Mouse (Mus musculus) MEL (cell line): Measurements from ENCODE around the gene Zcchc14. TPM values are rescaled to one million over a fixed set of nuclear protein-coding genes. Genes with fewer than 3 reads are reported as not detected.

ENCODE experiments used
- DNase-seq: peaks from one replicate; pipeline ENCODE4 v3.0.0; 2011; ENCODE audit warnings: low read depth, low spot score
- H3K27ac ChIP-seq: 2 replicates; pipeline ENCODE4 v1.5.1; 2012; ENCODE audit warnings: low read depth, mild to moderate bottlenecking, control low read depth, low read length, moderate library complexity; ENCODE audit not compliant: control insufficient read depth
- H3K27me3 ChIP-seq, 2 experiments: fragments of 150-350 bp in 1 of 2; sonication (generic) in 1 of 2; 2 replicates each; pipeline ENCODE4 v1.6.1; 2012; ENCODE audit warnings: low read length in 2 of 2, mild to moderate bottlenecking in 2 of 2, improper control_type of control experiment in 1 of 2, moderate library complexity in 1 of 2; ENCODE audit not compliant: insufficient read depth in 2 of 2, control insufficient read depth in 1 of 2
- H3K36me3 ChIP-seq, 2 experiments: 2 replicates each; pipeline ENCODE4 v1.6.1; 2012 to 2014; ENCODE audit warnings: low read length in 2 of 2, improper control_type of control experiment in 1 of 2, inconsistent platforms in 1 of 2, mild to moderate bottlenecking in 1 of 2; ENCODE audit not compliant: insufficient read depth in 2 of 2, control insufficient read depth in 1 of 2
- H3K4me1 ChIP-seq, 2 experiments: fragments of 150-350 bp in 1 of 2; sonication (generic) in 1 of 2; 2 replicates each; pipeline ENCODE4 v1.6.1; 2012; ENCODE audit warnings: low read length in 2 of 2, improper control_type of control experiment in 1 of 2, mild to moderate bottlenecking in 1 of 2; ENCODE audit not compliant: insufficient read depth in 2 of 2, control insufficient read depth in 1 of 2
- H3K4me3 ChIP-seq, 2 experiments: fragments of 150-350 bp in 1 of 2; sonication (generic) in 1 of 2; 2 replicates each; pipeline ENCODE4 v1.5.1; 2012; ENCODE audit warnings: low read depth in 2 of 2, low read length in 2 of 2, mild to moderate bottlenecking in 2 of 2, moderate library complexity in 2 of 2, control low read depth in 1 of 2, improper control_type of control experiment in 1 of 2; ENCODE audit not compliant: control insufficient read depth in 1 of 2, insufficient read depth in 1 of 2
- H3K79me2 ChIP-seq: 2 replicates; pipeline ENCODE4 v1.6.1; 2012; ENCODE audit warnings: mild to moderate bottlenecking, low read length, moderate library complexity; ENCODE audit not compliant: control insufficient read depth, poor library complexity, insufficient read depth
- H3K9ac ChIP-seq: 2 replicates; pipeline ENCODE4 v1.6.1; 2012; ENCODE audit warnings: low read depth, mild to moderate bottlenecking, control low read depth, low read length, moderate library complexity; ENCODE audit not compliant: control insufficient read depth, poor library complexity, severe bottlenecking
- H3K9me3 ChIP-seq: fragments of 150-350 bp; sonication (generic); replicated peaks from 2 replicates; pipeline ENCODE4 v1.6.1; 2012; ENCODE audit warnings: mild to moderate bottlenecking, low read length, improper control_type of control experiment, moderate library complexity; ENCODE audit not compliant: insufficient read depth
- CHD1 ChIP-seq: IDR thresholded peaks from 2 replicates; pipeline ENCODE4 v1.6.1; 2012; ENCODE audit warnings: low read depth, mild to moderate bottlenecking, inconsistent platforms, low read length, improper control_type of control experiment
- CHD2 ChIP-seq: IDR thresholded peaks from 2 replicates; pipeline ENCODE4 v1.6.1; 2011; ENCODE audit warnings: low read length, improper control_type of control experiment
- E2F4 ChIP-seq: IDR thresholded peaks from 2 replicates; pipeline ENCODE4 v1.6.1; 2011; ENCODE audit warnings: low read depth, low read length, improper control_type of control experiment, borderline replicate concordance
- ELF1 ChIP-seq: IDR thresholded peaks from 2 replicates; pipeline ENCODE4 v1.6.1; 2014; ENCODE audit warnings: low read depth, mild to moderate bottlenecking, inconsistent platforms, low read length, improper control_type of control experiment, moderate library complexity
- GATA1 ChIP-seq: IDR thresholded peaks from 2 replicates; pipeline ENCODE4 v1.6.1; 2011; ENCODE audit warnings: low read depth, low read length, improper control_type of control experiment
- HCFC1 ChIP-seq: IDR thresholded peaks from 2 replicates; pipeline ENCODE4 v1.6.1; 2012; ENCODE audit warnings: low read depth, mild to moderate bottlenecking, inconsistent platforms, low read length, improper control_type of control experiment, moderate library complexity
- JUND ChIP-seq: IDR thresholded peaks from 2 replicates; pipeline ENCODE4 v1.6.1; 2011; ENCODE audit warnings: low read depth, mild to moderate bottlenecking, improper control_type of control experiment, low read length
- KAT2A ChIP-seq: conservative IDR thresholded peaks from 2 replicates; pipeline ENCODE4 v1.6.1; 2012; ENCODE audit warnings: low read depth, low read length, improper control_type of control experiment, inconsistent platforms
- MAFK ChIP-seq: IDR thresholded peaks from 2 replicates; pipeline ENCODE4 v1.6.1; 2011; ENCODE audit warnings: low read depth, mild to moderate bottlenecking, low read length, improper control_type of control experiment, borderline replicate concordance
- MEF2A ChIP-seq: IDR thresholded peaks from 2 replicates; pipeline ENCODE4 v1.6.1; 2014; ENCODE audit warnings: low read depth, mild to moderate bottlenecking, inconsistent platforms, low read length, improper control_type of control experiment; ENCODE audit not compliant: poor library complexity, insufficient replicate concordance, severe bottlenecking; ENCODE audit errors: extremely low read depth
- MXI1 ChIP-seq: IDR thresholded peaks from 2 replicates; pipeline ENCODE4 v1.6.1; 2011; ENCODE audit warnings: mild to moderate bottlenecking, low read depth, low read length, improper control_type of control experiment
- MYB ChIP-seq: IDR thresholded peaks from 2 replicates; pipeline ENCODE4 v1.6.1; 2011; ENCODE audit warnings: mild to moderate bottlenecking, low read depth, low read length, improper control_type of control experiment
- NRF1 ChIP-seq: IDR thresholded peaks from 2 replicates; pipeline ENCODE4 v1.6.1; 2014; ENCODE audit warnings: low read depth, mild to moderate bottlenecking, inconsistent platforms, low read length, improper control_type of control experiment, moderate library complexity; ENCODE audit not compliant: poor library complexity, insufficient read depth, severe bottlenecking
- POLR2AphosphoS5 ChIP-seq: IDR thresholded peaks from 2 replicates; pipeline ENCODE4 v1.6.1; 2012; ENCODE audit warnings: low read depth, borderline replicate concordance, mild to moderate bottlenecking, inconsistent platforms, low read length, moderate library complexity, mixed read lengths
- RAD21 ChIP-seq: IDR thresholded peaks from 2 replicates; pipeline ENCODE4 v1.6.1; 2011; ENCODE audit warnings: mild to moderate bottlenecking, low read depth, low read length, improper control_type of control experiment
- TAL1 ChIP-seq: IDR thresholded peaks from 2 replicates; pipeline ENCODE4 v1.6.1; 2012; ENCODE audit warnings: mild to moderate bottlenecking, inconsistent platforms, low read length, moderate library complexity, mixed read lengths
- ZC3H11A ChIP-seq: IDR thresholded peaks from 2 replicates; pipeline ENCODE4 v1.6.1; 2012; ENCODE audit warnings: low read depth, mild to moderate bottlenecking, inconsistent platforms, low read length, improper control_type of control experiment
- ZKSCAN1 ChIP-seq: IDR thresholded peaks from 2 replicates; pipeline ENCODE4 v1.6.1; 2012; ENCODE audit warnings: low read depth, mild to moderate bottlenecking, inconsistent platforms, low read length, improper control_type of control experiment, moderate library complexity
- ZMIZ1 ChIP-seq: IDR thresholded peaks from 2 replicates; pipeline ENCODE4 v1.6.1; 2012; ENCODE audit warnings: low read depth, mild to moderate bottlenecking, inconsistent platforms, low read length, improper control_type of control experiment, moderate library complexity
- ZNF384 ChIP-seq: IDR thresholded peaks from 2 replicates; pipeline ENCODE4 v1.6.1; 2012; ENCODE audit warnings: low read depth, mild to moderate bottlenecking, inconsistent platforms, low read length, improper control_type of control experiment
- polyA plus RNA-seq, 2 experiments: library from polyadenylated mRNA; stranded (reverse) in 1 of 2; unstranded in 1 of 2; fragments of >175 nt in 1 of 2; fragments of >200 nt in 1 of 2; gene quantifications; 2 replicates each; pipeline versions ENCODE4 v1.2.1 to v1.2.4; 2012; ENCODE audit warnings: low replicate concordance in 2 of 2, low read depth in 1 of 2; ENCODE audit not compliant: insufficient read length in 2 of 2, insufficient read depth in 1 of 2, missing spikeins in 1 of 2
- total RNA-seq: library from RNA; depleted of rRNA; stranded (reverse); fragments of 300-350 nt; gene quantifications from 2 replicates; pipeline ENCODE4 v1.2.3, GENCODE M21; 2012

Gene Zcchc14
- total and polyA plus RNA-seq, 3 experiments = 0.04 to 0.11 TPM; not detected in 1

DNA sequence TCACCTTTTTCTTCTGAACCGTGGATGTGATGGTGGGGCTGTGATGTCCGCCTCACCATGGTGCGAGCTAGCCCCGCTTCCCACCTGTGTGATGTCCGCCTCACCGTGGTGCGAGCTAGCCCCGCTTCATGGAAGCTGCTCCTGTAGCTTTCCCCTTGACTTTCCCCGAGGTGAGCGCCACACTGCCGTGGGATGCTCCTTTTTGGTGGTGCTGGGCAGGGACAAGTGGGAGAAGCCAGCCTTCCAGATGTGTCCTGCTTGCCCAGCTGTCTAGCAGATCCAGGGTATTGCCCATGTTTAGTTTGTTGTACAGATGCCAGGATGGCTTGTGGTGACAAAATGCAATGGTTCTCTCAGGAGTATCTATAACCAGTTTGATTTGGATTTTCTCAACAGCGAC, 10.4 kb upstream of the Zcchc14 start:
- Histone ChIP-seq H3K79me2 (no peaks in the 10 kb centered on the region), H3K9ac (no peak overlapping the region), H3K36me3 (no peaks in the 10 kb centered on the region), H3K4me1 (no peaks in the 10 kb centered on the region), H3K27me3 (no peaks in the 10 kb centered on the region), H3K27ac (no peak overlapping the region), H3K4me3 (no peak overlapping the region), H3K9me3 (no peaks in the 10 kb centered on the region)
- TF ChIP-seq MAFK (no peak), NRF1 (no peak), MXI1 (no peak), ZMIZ1 (no peak), MYB (no peak), ZC3H11A (no peak), ZKSCAN1 (no peak)
- DNase-seq = no peak

GRCm38 (mm10) chr8:121661631-121662357, 9.1 kb upstream of the Zcchc14 start:
- Histone ChIP-seq H3K4me3 (no peak overlapping the region), H3K27me3 (no peaks in the 10 kb centered on the region), H3K9me3 (no peaks in the 10 kb centered on the region), H3K4me1 (no peaks in the 10 kb centered on the region), H3K36me3 (no peaks in the 10 kb centered on the region), H3K9ac (no peak overlapping the region), H3K79me2 (no peaks in the 10 kb centered on the region), H3K27ac (no peak overlapping the region)
- no peak for TF ChIP-seq CHD1
- no peak for TF ChIP-seq GATA1
- no peak for TF ChIP-seq CHD2
- no peak for TF ChIP-seq E2F4
- no peak for TF ChIP-seq MEF2A
- TF ChIP-seq TAL1 = no peak
- no peak for TF ChIP-seq ELF1
- DNase-seq = no peak

DNA sequence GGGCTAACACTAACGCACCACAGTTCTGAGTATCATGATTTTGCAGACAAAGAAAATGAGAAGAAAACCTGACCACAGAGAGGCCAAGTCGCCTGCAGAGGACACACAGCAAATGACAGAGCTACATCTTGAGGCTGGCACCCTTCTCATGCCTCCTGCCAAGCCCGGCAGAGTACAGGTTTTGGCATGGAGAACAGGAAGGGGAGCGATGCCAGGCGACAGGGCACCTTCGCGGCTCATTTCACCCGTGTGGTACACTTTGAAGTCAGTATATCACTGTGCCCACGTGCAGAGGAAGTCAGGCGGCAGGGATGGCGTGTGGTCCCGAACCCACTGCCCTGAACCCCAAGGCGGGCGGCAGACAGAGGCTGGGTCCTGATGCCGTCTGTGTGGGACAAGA, 7.9 kb upstream of the Zcchc14 start:
- DNase-seq = no peak
- no peaks in the 10 kb centered on the region for H3K4me1 ChIP-seq
- H3K27me3 ChIP-seq = no peaks in the 10 kb centered on the region
- H3K36me3 ChIP-seq = no peaks in the 10 kb centered on the region
- H3K9ac ChIP-seq = no peak overlapping the region
- TF ChIP-seq ZMIZ1 = no peak
- TF ChIP-seq KAT2A = no peak
- TF ChIP-seq HCFC1 = no peak
- no peak for TF ChIP-seq MAFK
- TF ChIP-seq E2F4 = no peak
- TF ChIP-seq POLR2AphosphoS5 = no peak
- no peak for TF ChIP-seq MYB
- TF ChIP-seq JUND = no peak
- no peak for TF ChIP-seq RAD21
- no peak for TF ChIP-seq ELF1
- no peak for TF ChIP-seq GATA1
- TF ChIP-seq ZNF384 = no peak
- H3K79me2 ChIP-seq = no peaks in the 10 kb centered on the region
- no peaks in the 10 kb centered on the region for H3K9me3 ChIP-seq
- no peak overlapping the region for H3K4me3 ChIP-seq
- H3K27ac ChIP-seq = no peak overlapping the region
